Comparison of ENCODE assay signal across 17 mouse cellular contexts in genomic region chr15:7976775-7977174, GRCm38 (mm10).
DNase-seq lines count a peak whose midpoint lies in the region; ATAC-seq and TF ChIP-seq lines count a peak whose summit lies in the region.
"Had no signal": no experiment of that assay in that cellular context is flagged by ENCODE, and none has a peak within 500 bp of the region (broad histone marks: within the 10 kb centered on the region; RNA-seq: fewer than 3 reads in every experiment).

No protein-coding gene starts in this region.

- no peaks in the 10 kb centered on the region for H3K9me3 ChIP-seq in heart, embryonic 11.5 days (replicated peaks; ENCODE audit: control insufficient read depth, low read length)
- H3K9me3 ChIP-seq in kidney, embryonic 14.5 days (ENCODE audit: control insufficient read depth, low read length), result no peaks in the 10 kb centered on the region
- H3K9me3 ChIP-seq in forebrain, embryonic 12.5 days, result no peaks in the 10 kb centered on the region
- H3K9me3 ChIP-seq: forebrain, embryonic 15.5 days; limb, embryonic 10.5 days; liver, embryonic 12.5 days; midbrain, embryonic 10.5 days; neural tube, embryonic 12.5 days; stomach, embryonic 15.5 days had no signal

- peak; percentile 14 to 49 for DNase-seq in heart, adult 18-20 months
- peak; percentile 47 for DNase-seq in kidney, adult 2 months
- DNase-seq in thymus, postnatal 4 days, result peak; percentile 15
- no peak for DNase-seq in thymus, adult 2 months
- DNase-seq in kidney, postnatal 36 days, result peak; percentile 16 to 42
- DNase-seq: B cell, adult 2 months; cerebellum, adult 8-10 months had no signal

- H3K4me3 ChIP-seq in heart, embryonic 11.5 days (ENCODE audit: low read depth, low read length), result no peak overlapping the region
- no peak overlapping the region for H3K4me3 ChIP-seq in kidney, adult 2 months (ENCODE audit: insufficient read depth, low read depth, low read length)
- no peak overlapping the region for H3K4me3 ChIP-seq in kidney, embryonic 14.5 days (ENCODE audit: low read length)
- no peak overlapping the region for H3K4me3 ChIP-seq in thymus, adult 2 months (ENCODE audit: control insufficient read depth, insufficient read depth, low read length)
- H3K4me3 ChIP-seq in forebrain, embryonic 12.5 days (replicated peaks), result no peak overlapping the region
- H3K4me3 ChIP-seq: erythroblast, embryonic 14.5 days; forebrain, embryonic 15.5 days; limb, embryonic 10.5 days; liver, embryonic 12.5 days; midbrain, embryonic 10.5 days; neural tube, embryonic 12.5 days; stomach, embryonic 15.5 days had no signal

- no peak overlapping the region for H3K9ac ChIP-seq in heart, embryonic 11.5 days (ENCODE audit: low read depth, low read length)
- no peak overlapping the region for H3K9ac ChIP-seq in kidney, embryonic 14.5 days (ENCODE audit: low read depth, low read length)
- H3K9ac ChIP-seq in forebrain, embryonic 12.5 days, result no peak overlapping the region
- H3K9ac ChIP-seq: forebrain, embryonic 15.5 days; liver, embryonic 12.5 days; neural tube, embryonic 12.5 days; stomach, embryonic 15.5 days had no signal

- no peak overlapping the region for H3K4me2 ChIP-seq in heart, embryonic 11.5 days
- H3K4me2 ChIP-seq in kidney, embryonic 14.5 days (replicated peaks; ENCODE audit: low read depth, low read length), result no peak overlapping the region
- no peak overlapping the region for H3K4me2 ChIP-seq in forebrain, embryonic 12.5 days
- H3K4me2 ChIP-seq: forebrain, embryonic 15.5 days; liver, embryonic 12.5 days; neural tube, embryonic 12.5 days; stomach, embryonic 15.5 days had no signal

- TF ChIP-seq CTCF in kidney, adult 2 months (conservative IDR thresholded peaks at IDR 0.05; ENCODE audit: insufficient read depth, insufficient read length, low read depth, low read length), result no peak
- TF ChIP-seq CTCF in thymus, adult 2 months (IDR thresholded peaks at IDR 0.05; ENCODE audit: borderline replicate concordance, control insufficient read depth, extremely low read depth, insufficient read depth, low read length, poor library complexity), result no peak

- H3K27me3 ChIP-seq in heart, embryonic 11.5 days (ENCODE audit: control insufficient read depth, insufficient read depth, low read length), result no peaks in the 10 kb centered on the region
- H3K27me3 ChIP-seq in kidney, adult 2 months (replicated peaks; ENCODE audit: control insufficient read depth, insufficient read depth, low read length), result no peaks in the 10 kb centered on the region
- no peaks in the 10 kb centered on the region for H3K27me3 ChIP-seq in kidney, embryonic 14.5 days (ENCODE audit: control insufficient read depth, insufficient read depth, low read length)
- no peaks in the 10 kb centered on the region for H3K27me3 ChIP-seq in thymus, adult 2 months (ENCODE audit: control insufficient read depth, insufficient read depth, low read length)
- no peaks in the 10 kb centered on the region for H3K27me3 ChIP-seq in forebrain, embryonic 12.5 days
- H3K27me3 ChIP-seq: forebrain, embryonic 15.5 days; liver, embryonic 12.5 days; neural tube, embryonic 12.5 days; stomach, embryonic 15.5 days had no signal

- H3K36me3 ChIP-seq in heart, embryonic 11.5 days (ENCODE audit: control insufficient read depth, insufficient read depth, low read length), result no peaks in the 10 kb centered on the region
- no peaks in the 10 kb centered on the region for H3K36me3 ChIP-seq in kidney, adult 2 months (ENCODE audit: control insufficient read depth, insufficient read depth, low read length)
- H3K36me3 ChIP-seq in kidney, embryonic 14.5 days (ENCODE audit: control insufficient read depth, insufficient read depth, low read length), result peaks cover 4% of the 10 kb centered on the region; the same call in 1 of the 2 replicates
- no peaks in the 10 kb centered on the region for H3K36me3 ChIP-seq in thymus, adult 2 months (ENCODE audit: control insufficient read depth, insufficient read depth, low read length)
- H3K36me3 ChIP-seq in forebrain, embryonic 12.5 days (replicated peaks), result peaks cover 13% of the 10 kb centered on the region

- H3K27ac ChIP-seq in heart, embryonic 11.5 days (ENCODE audit: low read depth, low read length), result no peak overlapping the region
- H3K27ac ChIP-seq in kidney, adult 2 months (ENCODE audit: insufficient read depth, low read depth, low read length), result no peak overlapping the region
- no peak overlapping the region for H3K27ac ChIP-seq in kidney, embryonic 14.5 days (ENCODE audit: low read depth, low read length)
- H3K27ac ChIP-seq in thymus, adult 2 months (ENCODE audit: control insufficient read depth, insufficient read depth, low read length), result no peak overlapping the region
- H3K27ac ChIP-seq in forebrain, embryonic 12.5 days, result no peak overlapping the region
- H3K27ac ChIP-seq: forebrain, embryonic 15.5 days; limb, embryonic 10.5 days; liver, embryonic 12.5 days; midbrain, embryonic 10.5 days; neural tube, embryonic 12.5 days; stomach, embryonic 15.5 days had no signal

- TF ChIP-seq POLR2A in kidney, adult 2 months (IDR thresholded peaks at IDR 0.05; ENCODE audit: low read depth, low read length), result no peak
- no peak for TF ChIP-seq POLR2A in thymus, adult 2 months (IDR thresholded peaks at IDR 0.05; ENCODE audit: control insufficient read depth, extremely low read depth, insufficient read depth, low read length, poor library complexity)

- 72% methylated on average over 9 of the region's 9 CpGs for WGBS in heart, embryonic 11.5 days (ENCODE audit: insufficient replicate concordance)
- WGBS in kidney, adult 2 months, result 70% methylated on average over 9 of the region's 9 CpGs
- WGBS in kidney, embryonic 14.5 days, result 82% methylated on average over 9 of the region's 9 CpGs
- WGBS in thymus, adult 2 months, result 84% methylated on average over 9 of the region's 9 CpGs
- 50% methylated on average over 9 of the region's 9 CpGs for WGBS in forebrain, embryonic 12.5 days

- no peaks in the 10 kb centered on the region for H3K4me1 ChIP-seq in heart, embryonic 11.5 days (ENCODE audit: control insufficient read depth, insufficient read depth, low read length)
- no peaks in the 10 kb centered on the region for H3K4me1 ChIP-seq in kidney, adult 2 months (ENCODE audit: control insufficient read depth, insufficient read depth, low read length)
- no peaks in the 10 kb centered on the region for H3K4me1 ChIP-seq in kidney, embryonic 14.5 days (ENCODE audit: control insufficient read depth, insufficient read depth, low read length)
- H3K4me1 ChIP-seq in thymus, adult 2 months (replicated peaks; ENCODE audit: control insufficient read depth, insufficient read depth, low read length), result no peaks in the 10 kb centered on the region
- H3K4me1 ChIP-seq in forebrain, embryonic 12.5 days, result peaks cover 2% of the 10 kb centered on the region; the same call in 1 of the 2 replicates
- H3K4me1 ChIP-seq: forebrain, embryonic 15.5 days; limb, embryonic 10.5 days; liver, embryonic 12.5 days; midbrain, embryonic 10.5 days; neural tube, embryonic 12.5 days; stomach, embryonic 15.5 days had no signal

- no peak for ATAC-seq in heart, embryonic 11.5 days (replicated peaks; ENCODE audit: insufficient number of reproducible peaks, low FRiP score, low TSS enrichment)
- ATAC-seq in kidney, embryonic 14.5 days (ENCODE audit: low FRiP score, low TSS enrichment), result no peak
- no peak for ATAC-seq in forebrain, embryonic 12.5 days (ENCODE audit: low FRiP score)
- ATAC-seq: forebrain, embryonic 15.5 days; liver, embryonic 12.5 days had no signal
